Mouse (Mus musculus): ENCODE results near the gene Vps33a. TPM values are rescaled to one million over a fixed set of nuclear protein-coding genes. Genes with fewer than 3 reads are reported as not detected.

The Vps33a gene
- 39.9 and 44.9 TPM in 2 replicates for polyA plus RNA-seq (2015; fragmentation: Nextera tagmentation; extraction: Ambion mirVana)

DNA sequence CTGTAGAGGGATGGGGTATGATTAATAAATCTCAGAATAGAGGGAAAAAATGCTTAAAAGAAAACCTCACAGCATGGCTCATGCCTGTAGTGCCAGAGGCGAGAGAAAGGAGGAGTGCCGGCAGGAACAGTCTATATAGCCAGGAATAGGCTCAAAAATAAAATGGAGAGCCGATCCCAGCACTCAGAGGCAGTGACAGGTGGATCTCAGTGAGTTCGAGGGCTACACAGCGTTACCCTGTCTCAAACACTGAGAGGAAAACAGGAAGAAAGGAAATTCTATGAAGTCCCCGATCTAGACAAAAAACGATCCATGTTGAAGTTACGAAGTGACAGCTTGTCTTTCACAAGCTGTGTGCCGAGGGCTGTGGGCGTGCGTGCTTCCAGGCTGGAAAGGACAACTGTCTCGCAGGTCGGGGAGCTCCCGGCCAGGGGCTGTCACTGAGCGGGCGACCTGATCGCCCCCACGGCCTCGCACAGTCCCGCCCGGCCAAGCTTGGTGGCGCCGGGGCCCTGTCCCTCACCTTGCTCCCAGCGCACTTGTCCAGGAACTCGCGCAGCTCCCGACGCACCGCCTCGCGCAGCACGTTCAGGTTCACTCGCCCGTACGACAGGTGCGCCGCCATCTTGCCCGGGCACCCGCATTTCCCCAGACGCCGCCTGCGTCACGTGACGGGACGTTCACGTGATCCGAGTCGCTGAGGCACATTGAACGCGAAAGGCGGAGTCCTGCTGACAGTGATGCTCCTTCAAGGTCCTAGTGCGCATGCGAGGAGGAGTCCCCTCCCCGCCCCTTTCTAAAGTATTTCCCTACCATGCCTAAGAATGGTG lies at the start of gene Vps33a:
Gene Vps33a (minus strand): TSS at position 682 of the 830 bp plus-strand sequence.
- Histone ChIP-seq H3K9ac (peak within 1 kb of the TSS; percentile 89), H3K4me1 (replicated peaks) (peaks cover 17% of the 10 kb centered on the region), H3K27me3 (no peaks in the 10 kb centered on the region), H3K27ac (peak within 1 kb of the TSS; percentile 89), H3K9me3 (no peaks in the 10 kb centered on the region), H3K4me3 (peak within 1 kb of the TSS; percentile 92), H3K36me3 (peaks cover 42% of the 10 kb centered on the region), H3K4me2 (peak within 1 kb of the TSS; percentile 85)
- whole genome bisulfite sequencing = under 1% methylated on average over 54 of the region's 54 CpGs
- ATAC-seq (ENCODE audit: low FRiP score) = peak; percentile 89

GRCm38 (mm10) chr5:123622421-123622820 lies 49.6 kb upstream of the Vps33a start:
- whole genome bisulfite sequencing = 44% methylated on average over 13 of the region's 13 CpGs
- H3K4me1 ChIP-seq (replicated peaks) = no peaks in the 10 kb centered on the region
- no peak for ATAC-seq (ENCODE audit: low FRiP score)
- no peaks in the 10 kb centered on the region for H3K27me3 ChIP-seq
- H3K27ac ChIP-seq = no peak overlapping the region
- H3K36me3 ChIP-seq = peaks cover 61% of the 10 kb centered on the region
- H3K4me3 ChIP-seq = no peak overlapping the region
- H3K9me3 ChIP-seq = no peaks in the 10 kb centered on the region
- no peak overlapping the region for H3K4me2 ChIP-seq
- H3K9ac ChIP-seq = no peak overlapping the region

- Histone ChIP-seq H3K9me3 (no peaks in the 10 kb centered on the region), H3K4me1 (replicated peaks) (no peaks in the 10 kb centered on the region), H3K4me3 (no peak overlapping the region), H3K9ac (no peak overlapping the region), H3K27ac (no peak overlapping the region), H3K4me2 (no peak overlapping the region), H3K27me3 (no peaks in the 10 kb centered on the region), H3K36me3 (peaks cover 80% of the 10 kb centered on the region)
- WGBS = 79% methylated on average over 2 of the region's 2 CpGs
- no peak for ATAC-seq (ENCODE audit: low FRiP score)
Observed at GRCm38 (mm10) chr5:123618558-123618957, 45.7 kb upstream of the Vps33a start.

- no peaks in the 10 kb centered on the region for H3K27me3 ChIP-seq
- H3K9me3 ChIP-seq = no peaks in the 10 kb centered on the region
- H3K4me1 ChIP-seq (replicated peaks) = no peaks in the 10 kb centered on the region
- no peak overlapping the region for H3K4me3 ChIP-seq
- 95% methylated on average over 24 of the region's 24 CpGs for WGBS
- peaks cover 81% of the 10 kb centered on the region for H3K36me3 ChIP-seq
- no peak overlapping the region for H3K9ac ChIP-seq
- no peak overlapping the region for H3K27ac ChIP-seq
- no peak overlapping the region for H3K4me2 ChIP-seq
- no peak for ATAC-seq (ENCODE audit: low FRiP score)
Observed at GRCm38 (mm10) chr5:123614246-123614645, 41.4 kb upstream of the Vps33a start.

DNA sequence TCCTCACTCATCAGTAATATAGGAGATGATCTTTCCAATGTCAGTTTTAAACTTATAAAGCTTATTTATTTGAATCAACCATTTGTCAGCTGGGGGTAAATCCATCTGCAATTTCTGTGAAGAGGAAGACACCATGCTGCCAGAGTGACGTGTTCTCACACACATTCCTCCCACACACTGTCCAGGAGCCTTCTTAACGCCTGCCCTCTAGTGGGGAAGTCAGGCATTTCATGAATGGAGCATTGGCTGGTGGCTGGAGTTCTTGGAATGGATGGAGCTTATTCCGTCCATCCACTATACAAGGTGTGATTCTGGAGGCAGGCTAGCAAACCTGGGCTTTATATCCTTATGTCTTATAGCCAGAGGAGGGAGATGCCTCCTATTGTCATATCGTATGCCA lies 37.0 kb upstream of the Vps33a start:
- Histone ChIP-seq H3K9ac (no peak overlapping the region), H3K27me3 (no peaks in the 10 kb centered on the region), H3K9me3 (no peaks in the 10 kb centered on the region), H3K4me2 (no peak overlapping the region), H3K36me3 (peaks cover 90% of the 10 kb centered on the region), H3K4me1 (replicated peaks) (no peaks in the 10 kb centered on the region), H3K4me3 (no peak overlapping the region), H3K27ac (no peak overlapping the region)
- WGBS = 37% methylated on average over 4 of the region's 4 CpGs
- ATAC-seq (ENCODE audit: low FRiP score) = no peak

GRCm38 (mm10) chr5:123609416-123609815 lies 36.6 kb upstream of the Vps33a start:
- 90% methylated on average over 7 of the region's 7 CpGs for WGBS
- Histone ChIP-seq H3K27me3 (no peaks in the 10 kb centered on the region), H3K4me1 (replicated peaks) (no peaks in the 10 kb centered on the region), H3K9ac (no peak overlapping the region), H3K36me3 (peaks cover 87% of the 10 kb centered on the region), H3K27ac (no peak overlapping the region), H3K9me3 (no peaks in the 10 kb centered on the region), H3K4me3 (no peak overlapping the region), H3K4me2 (no peak overlapping the region)
- no peak for ATAC-seq (ENCODE audit: low FRiP score)

DNA sequence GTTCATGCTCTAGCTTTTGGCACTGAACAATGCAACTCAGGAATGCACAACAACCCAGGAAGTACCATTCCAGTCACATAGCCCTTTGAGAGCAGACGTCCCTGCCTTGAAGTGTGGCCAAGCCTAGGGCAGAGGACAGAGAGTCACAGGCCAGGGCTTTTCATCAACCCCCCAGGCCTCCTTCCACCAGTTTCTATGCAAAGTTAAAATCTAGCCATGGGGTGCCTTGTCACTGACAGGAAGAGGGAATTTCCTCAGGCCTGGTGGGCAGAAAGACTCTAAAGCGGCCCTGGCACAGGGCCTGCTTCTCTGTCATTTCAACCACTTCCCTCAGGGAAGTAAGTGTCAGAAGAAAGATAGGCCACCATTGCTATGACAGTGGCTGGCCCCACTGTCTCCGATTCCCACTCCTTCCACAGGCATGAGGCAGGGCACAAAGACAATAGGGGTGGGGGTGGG lies 34.4 kb upstream of the Vps33a start:
- H3K9ac ChIP-seq = no peak overlapping the region
- no peaks in the 10 kb centered on the region for H3K9me3 ChIP-seq
- peaks cover 81% of the 10 kb centered on the region for H3K36me3 ChIP-seq
- H3K4me1 ChIP-seq (replicated peaks) = peaks cover 8% of the 10 kb centered on the region
- H3K4me3 ChIP-seq = no peak overlapping the region
- no peaks in the 10 kb centered on the region for H3K27me3 ChIP-seq
- no peak overlapping the region for H3K4me2 ChIP-seq
- no peak for ATAC-seq (ENCODE audit: low FRiP score)
- 77% methylated on average over 3 of the region's 3 CpGs for WGBS
- peak overlapping the region; percentile 44; the same call in 1 of the 2 replicates for H3K27ac ChIP-seq

DNA sequence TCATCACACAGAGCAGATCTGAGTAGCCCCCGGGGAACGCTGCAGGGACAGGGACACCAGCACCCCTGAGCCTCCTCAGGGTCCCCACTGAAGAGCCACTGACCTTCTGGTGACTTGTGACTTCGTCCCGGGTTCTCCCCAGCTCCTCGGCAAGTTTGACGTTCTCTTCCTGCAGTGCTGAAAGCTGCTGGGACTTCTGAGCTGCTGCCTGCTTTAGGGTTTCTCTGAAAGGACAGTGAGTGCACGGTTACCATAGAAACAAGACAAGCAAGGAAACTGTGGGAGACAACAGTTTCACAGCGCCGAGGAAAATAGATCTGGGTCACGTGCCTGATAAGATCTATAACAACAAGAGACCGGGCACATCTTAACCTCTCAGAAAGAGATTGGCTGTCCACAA lies 30.7 kb upstream of the Vps33a start:
- 37% methylated on average over 11 of the region's 11 CpGs for WGBS
- Histone ChIP-seq H3K36me3 (peaks cover 85% of the 10 kb centered on the region), H3K4me2 (no peak overlapping the region), H3K9ac (no peak overlapping the region), H3K27ac (peak overlapping the region; percentile 30; the same call in 1 of the 2 replicates), H3K27me3 (no peaks in the 10 kb centered on the region), H3K4me3 (no peak overlapping the region), H3K4me1 (replicated peaks) (peaks cover 8% of the 10 kb centered on the region), H3K9me3 (no peaks in the 10 kb centered on the region)
- ATAC-seq (ENCODE audit: low FRiP score) = peak; percentile 54; the same call in 1 of the 2 replicates

DNA sequence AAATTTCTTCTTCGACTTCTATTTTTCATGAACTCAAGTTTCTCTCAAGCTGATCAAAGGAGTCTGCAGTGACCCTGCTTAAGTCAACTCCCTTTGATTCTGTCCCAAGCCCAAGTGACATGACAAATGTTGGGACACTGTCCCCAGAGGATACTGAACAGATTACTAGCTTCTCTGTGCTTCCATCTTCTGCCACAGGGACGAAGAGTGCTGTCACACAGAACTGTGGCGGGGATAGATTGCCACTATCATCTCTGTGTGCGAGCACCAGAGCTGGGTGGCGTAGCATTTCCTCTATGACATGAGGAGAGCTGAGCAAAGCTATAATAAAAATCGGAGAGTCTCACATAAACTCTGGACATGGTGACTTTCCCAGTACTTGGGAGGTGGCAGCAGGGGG lies 29.3 kb upstream of the Vps33a start:
- Histone ChIP-seq H3K4me1 (replicated peaks) (peaks cover 8% of the 10 kb centered on the region), H3K36me3 (peaks cover 82% of the 10 kb centered on the region), H3K27ac (no peak overlapping the region), H3K9ac (peak overlapping the region; percentile 39; the same call in 1 of the 2 replicates), H3K4me3 (no peak overlapping the region), H3K9me3 (no peaks in the 10 kb centered on the region), H3K4me2 (no peak overlapping the region), H3K27me3 (no peaks in the 10 kb centered on the region)
- 82% methylated on average over 6 of the region's 6 CpGs for WGBS
- no peak for ATAC-seq (ENCODE audit: low FRiP score)

DNA sequence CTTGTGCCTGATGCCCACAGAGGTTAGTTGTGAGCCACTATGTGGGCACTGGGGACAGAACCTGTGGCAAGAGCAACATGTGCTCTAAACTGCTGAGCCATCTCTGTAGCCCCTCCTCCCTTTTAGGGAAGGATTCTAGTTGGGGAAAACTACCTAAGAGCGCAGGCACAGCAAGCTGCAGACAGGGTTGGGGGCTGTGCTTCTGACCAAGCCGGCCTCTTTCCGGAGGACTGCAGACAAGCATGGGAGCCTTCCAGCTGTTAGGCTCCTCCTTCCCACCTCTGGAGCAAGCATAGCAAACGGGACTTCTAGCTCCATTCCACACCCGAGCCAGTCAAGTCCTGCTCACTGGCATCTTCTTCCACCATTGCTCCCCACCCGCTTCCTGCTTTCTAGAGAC lies 26.5 kb upstream of the Vps33a start:
- Histone ChIP-seq H3K4me3 (no peak overlapping the region), H3K27me3 (no peaks in the 10 kb centered on the region), H3K9me3 (no peaks in the 10 kb centered on the region), H3K27ac (no peak overlapping the region), H3K4me1 (replicated peaks) (peaks cover 8% of the 10 kb centered on the region), H3K4me2 (no peak overlapping the region), H3K9ac (no peak overlapping the region), H3K36me3 (peaks cover 79% of the 10 kb centered on the region)
- WGBS = 59% methylated on average over 6 of the region's 6 CpGs
- ATAC-seq (ENCODE audit: low FRiP score) = no peak

GRCm38 (mm10) chr5:123593622-123594280 lies 20.9 kb upstream of the Vps33a start:
- peaks cover 80% of the 10 kb centered on the region for H3K36me3 ChIP-seq

GRCm38 (mm10) chr5:123580043-123580442 lies 7.2 kb upstream of the Vps33a start:
- ATAC-seq (ENCODE audit: low FRiP score) = no peak
- Histone ChIP-seq H3K36me3 (peaks cover 72% of the 10 kb centered on the region), H3K4me3 (no peak overlapping the region), H3K4me2 (no peak overlapping the region), H3K27me3 (no peaks in the 10 kb centered on the region), H3K9ac (no peak overlapping the region), H3K9me3 (no peaks in the 10 kb centered on the region), H3K4me1 (replicated peaks) (no peaks in the 10 kb centered on the region), H3K27ac (no peak overlapping the region)
- WGBS = 83% methylated on average over 6 of the region's 6 CpGs

More at GRCm38 (mm10) chr5:123593622-123594280, 20.9 kb upstream of the Vps33a start:
- no peaks in the 10 kb centered on the region for H3K27me3 ChIP-seq
- H3K27ac ChIP-seq = no peak overlapping the region
- 84% methylated on average over 10 of the region's 10 CpGs for WGBS
- H3K4me1 ChIP-seq (replicated peaks) = no peaks in the 10 kb centered on the region
- H3K9me3 ChIP-seq = no peaks in the 10 kb centered on the region
- no peak overlapping the region for H3K4me2 ChIP-seq
- no peak overlapping the region for H3K4me3 ChIP-seq
- H3K9ac ChIP-seq = no peak overlapping the region
- no peak for ATAC-seq (ENCODE audit: low FRiP score)

Measured in hindbrain, embryonic 13.5 days (tissue).